Mouse (Mus musculus) E14TG2a.4 (cell line): ENCODE data around the gene Cerk.

Experiments
- H3K27me3 ChIP-seq: 2 replicates; pipeline ENCODE4 v1.6.1; 2014; ENCODE audit warnings: low read length, control low read depth; ENCODE audit not compliant: insufficient read depth
- H3K36me3 ChIP-seq: 2 replicates; pipeline ENCODE4 v1.6.1; 2014; ENCODE audit warnings: low read length, control low read depth; ENCODE audit not compliant: insufficient read depth
- H3K4me1 ChIP-seq: replicated peaks from 2 replicates; pipeline ENCODE4 v1.6.1; 2014; ENCODE audit warnings: low read depth, low read length, control low read depth
- H3K4me3 ChIP-seq: replicated peaks from 2 replicates; pipeline ENCODE4 v1.5.1; 2014; ENCODE audit warnings: mild to moderate bottlenecking, low read length
- H3K9me3 ChIP-seq: 2 replicates; pipeline ENCODE4 v1.6.1; 2014; ENCODE audit warnings: low read length, control low read depth
- CTCF ChIP-seq: conservative IDR thresholded peaks from 2 replicates; pipeline ENCODE4 v1.5.1; 2014; ENCODE audit warnings: low read length
- NANOG ChIP-seq: IDR thresholded peaks from 2 replicates; pipeline ENCODE4 v1.6.1; 2014; ENCODE audit warnings: borderline replicate concordance, low read length, mixed read lengths
- POU5F1 ChIP-seq: IDR thresholded peaks from 2 replicates; pipeline ENCODE4 v1.6.1; 2014; ENCODE audit warnings: low read length, borderline replicate concordance

Cerk gene

GRCm38 (mm10) chr15:86091998-86092670, 93.8 kb downstream of the Cerk start:
- H3K27me3 ChIP-seq, result no peaks in the 10 kb centered on the region
- H3K4me1 ChIP-seq, result peaks cover 40% of the 10 kb centered on the region
- no peak overlapping the region for H3K4me3 ChIP-seq
- no peaks in the 10 kb centered on the region; the same call in 1 of the 2 replicates for H3K9me3 ChIP-seq
- no peaks in the 10 kb centered on the region for H3K36me3 ChIP-seq
- no peak for TF ChIP-seq POU5F1
- no peak for TF ChIP-seq NANOG
- no peak for TF ChIP-seq CTCF

GRCm38 (mm10) chr15:86091201-86091997, 94.5 kb downstream of the Cerk start:
- H3K27me3 ChIP-seq, result no peaks in the 10 kb centered on the region
- TF ChIP-seq NANOG (no peak), POU5F1 (no peak)
- H3K9me3 ChIP-seq, result no peaks in the 10 kb centered on the region
- H3K4me3 ChIP-seq, result no peak overlapping the region
- peaks cover 46% of the 10 kb centered on the region for H3K4me1 ChIP-seq
- H3K36me3 ChIP-seq, result no peaks in the 10 kb centered on the region

GRCm38 (mm10) chr15:86090578-86090977, 95.4 kb downstream of the Cerk start:
- no peaks in the 10 kb centered on the region for H3K36me3 ChIP-seq
- no peak overlapping the region for H3K4me3 ChIP-seq
- no peaks in the 10 kb centered on the region for H3K9me3 ChIP-seq
- TF ChIP-seq POU5F1 (no peak), CTCF (no peak), NANOG (no peak)
- H3K27me3 ChIP-seq, result no peaks in the 10 kb centered on the region
- peaks cover 54% of the 10 kb centered on the region for H3K4me1 ChIP-seq

- Histone ChIP-seq H3K27me3 (no peaks in the 10 kb centered on the region), H3K9me3 (no peaks in the 10 kb centered on the region), H3K4me3 (no peak overlapping the region), H3K36me3 (no peaks in the 10 kb centered on the region), H3K4me1 (peaks cover 59% of the 10 kb centered on the region)
- TF ChIP-seq POU5F1 (no peak), CTCF (no peak), NANOG (no peak)
Observed at GRCm38 (mm10) chr15:86089991-86090529, 95.9 kb downstream of the Cerk start.
